Mouse (Mus musculus) heart, embryonic 15.5 days (tissue): ENCODE data around the gene Fam171b. TPM values are rescaled to one million over a fixed set of nuclear protein-coding genes. Genes with fewer than 3 reads are reported as not detected.

ENCODE experiments used
- ATAC-seq: fragments of 200-750 bp; cut with Nextera tagmentation; replicated peaks from 2 replicates; pipeline ENCODE4 v1.8.0; 2017; ENCODE audit warnings: low read depth, moderate TSS enrichment; ENCODE audit not compliant: insufficient number of reproducible peaks, insufficient read depth, low FRiP score
- H3K27ac ChIP-seq: fragments of 300-500 bp; sonication (generic); 2 replicates; pipeline ENCODE4 v1.5.1; 2015; ENCODE audit warnings: mild to moderate bottlenecking, inconsistent platforms
- H3K27me3 ChIP-seq: fragments of 300-500 bp; sonication (generic); 2 replicates; pipeline ENCODE4 v1.6.1; 2015; ENCODE audit warnings: inconsistent platforms
- H3K36me3 ChIP-seq: fragments of 300-500 bp; sonication (generic); 2 replicates; pipeline ENCODE4 v1.6.1; 2015; ENCODE audit warnings: mild to moderate bottlenecking, inconsistent platforms
- H3K4me1 ChIP-seq: fragments of 300-500 bp; sonication (generic); replicated peaks from 2 replicates; pipeline ENCODE4 v1.6.1; 2015; ENCODE audit warnings: inconsistent platforms
- H3K4me2 ChIP-seq: fragments of 300-500 bp; sonication (generic); 2 replicates; pipeline ENCODE4 v1.6.1; 2015; ENCODE audit warnings: inconsistent platforms, mild to moderate bottlenecking, moderate library complexity
- H3K4me3 ChIP-seq: fragments of 300-500 bp; sonication (generic); 2 replicates; pipeline ENCODE4 v1.5.1; 2015; ENCODE audit warnings: mild to moderate bottlenecking, inconsistent platforms
- H3K9ac ChIP-seq: fragments of 300-500 bp; sonication (generic); 2 replicates; pipeline ENCODE4 v1.6.1; 2015; ENCODE audit warnings: mild to moderate bottlenecking, inconsistent platforms
- H3K9me3 ChIP-seq: fragments of 300-500 bp; sonication (generic); replicated peaks from 2 replicates; pipeline ENCODE4 v1.6.1; 2016; ENCODE audit warnings: inconsistent platforms
- WGBS: fragments of 180-500 bp; shearing (Covaris S2); methylation state at CpG from one replicate; pipeline ENCODE4 v1.1.7; 2015; ENCODE audit warnings: mixed read lengths; 5-methylcytosine and 5-hydroxymethylcytosine counted together
- polyA plus RNA-seq: library from polyadenylated mRNA; unstranded; fragments of >200 nt; fragmentation: Nextera tagmentation; extraction: Ambion mirVana; gene quantifications from 2 replicates; pipeline ENCODE4 v1.2.1, GENCODE M21; 2015

Fam171b gene
- polyA plus RNA-seq, 1 experiment from 2014 or later: 1.7 TPM

DNA sequence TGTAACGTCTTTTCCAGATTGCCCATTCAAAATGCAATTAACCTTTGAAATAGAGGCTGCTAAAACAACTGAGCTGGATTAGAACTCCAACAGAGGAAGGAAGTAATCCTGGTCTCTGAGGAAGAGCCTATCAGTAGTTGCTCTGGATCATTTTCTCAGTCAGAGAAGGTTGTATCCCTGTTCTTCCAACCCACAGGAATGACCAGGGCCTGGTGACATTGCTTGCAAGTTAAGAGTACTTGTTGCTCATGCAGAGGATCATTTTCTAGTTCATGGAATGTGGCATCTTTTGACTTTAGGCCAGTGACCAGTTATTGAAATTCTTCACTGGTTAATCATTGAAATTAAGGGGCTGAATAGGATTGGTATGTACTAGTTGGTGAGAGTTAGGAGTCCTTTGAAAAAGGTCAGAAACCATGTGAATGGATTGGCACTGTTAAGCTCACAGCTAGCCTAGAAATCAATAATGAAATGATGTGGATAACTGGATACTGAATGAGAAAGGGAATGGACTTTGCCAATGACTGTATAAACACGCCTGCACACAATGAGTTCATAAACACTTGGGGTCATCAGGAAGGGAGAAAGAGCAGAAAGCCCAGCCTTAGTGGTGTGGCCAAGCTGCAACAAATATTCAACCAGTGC, 89.6 kb downstream of the Fam171b start:
- H3K4me2 ChIP-seq: no peak overlapping the region
- H3K4me1 ChIP-seq: no peaks in the 10 kb centered on the region
- ATAC-seq: no peak
- no peaks in the 10 kb centered on the region for H3K27me3 ChIP-seq
- H3K9ac ChIP-seq: no peak overlapping the region
- H3K36me3 ChIP-seq: no peaks in the 10 kb centered on the region
- H3K4me3 ChIP-seq: no peak overlapping the region
- no peaks in the 10 kb centered on the region for H3K9me3 ChIP-seq
- WGBS: 58% methylated on average over 2 of the region's 2 CpGs
- no peak overlapping the region for H3K27ac ChIP-seq

DNA sequence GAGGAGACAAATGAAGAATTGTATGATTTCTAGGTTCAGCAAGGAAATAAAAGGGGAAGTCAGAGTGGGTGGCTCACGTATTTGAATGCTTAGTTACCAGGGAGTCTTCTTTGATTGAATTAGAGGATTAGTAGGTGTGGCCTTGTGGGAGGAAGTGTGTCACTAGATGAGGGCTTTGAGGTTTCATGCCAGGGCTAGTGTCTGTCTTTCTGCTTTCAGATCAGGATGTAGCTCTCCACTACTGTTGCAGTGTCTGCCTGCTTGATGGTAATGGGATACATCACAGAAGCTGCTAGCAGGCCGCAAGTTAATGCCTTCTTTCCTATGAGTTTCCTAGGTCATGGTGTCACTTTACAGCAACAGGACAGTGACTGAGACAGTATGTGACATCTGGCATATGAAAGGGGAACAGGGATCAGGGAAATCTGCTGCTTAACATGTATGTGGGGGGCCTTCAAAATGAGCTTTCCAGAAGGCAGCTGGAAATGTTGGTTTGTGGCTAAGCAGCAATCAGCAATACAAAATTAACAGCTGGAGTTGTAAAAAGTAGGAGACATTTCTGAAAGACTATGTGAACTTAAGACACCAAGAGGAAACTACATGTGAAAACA, 117.1 kb downstream of the Fam171b start:
- Histone ChIP-seq H3K4me1 (no peaks in the 10 kb centered on the region), H3K27ac (no peak overlapping the region), H3K9me3 (no peaks in the 10 kb centered on the region), H3K36me3 (no peaks in the 10 kb centered on the region), H3K27me3 (no peaks in the 10 kb centered on the region), H3K4me3 (no peak overlapping the region), H3K4me2 (no peak overlapping the region), H3K9ac (no peak overlapping the region)
- ATAC-seq: no peak
- WGBS: 51% methylated on average over 2 of the region's 2 CpGs

Other genes with a start within 250 kb of the Fam171b start
- gene Zc3h15, start 168.2 kb upstream of the Fam171b start, polyA plus RNA-seq: 72.6 and 103 TPM in 2 replicates
- gene Itgav, start 88.2 kb upstream of the Fam171b start, polyA plus RNA-seq: 54.0 and 58.7 TPM in 2 replicates
- not detected in 2 replicates for gene Zswim2, start 128.6 kb downstream of the Fam171b start, polyA plus RNA-seq
- not detected in 2 replicates for gene Gm13698, start 143.1 kb downstream of the Fam171b start, polyA plus RNA-seq
- not detected in 2 replicates for gene Gm13693, start 148.9 kb downstream of the Fam171b start, polyA plus RNA-seq
- gene Gm13695, start 154.7 kb downstream of the Fam171b start, polyA plus RNA-seq: not detected in 2 replicates
- not detected in 2 replicates for gene Gm13696, start 160.5 kb downstream of the Fam171b start, polyA plus RNA-seq
- not detected in 2 replicates for gene Gm13694, start 166.3 kb downstream of the Fam171b start, polyA plus RNA-seq
- gene Gm13697, start 172.1 kb downstream of the Fam171b start, polyA plus RNA-seq: not detected in 2 replicates
- not detected in 2 replicates for gene Gm13691, start 177.9 kb downstream of the Fam171b start, polyA plus RNA-seq